Mouse (Mus musculus): ENCODE measurements around the gene Ppp1r18. TPM values are rescaled to one million over a fixed set of nuclear protein-coding genes. Genes with fewer than 3 reads are reported as not detected.
A peak's percentile ranks its signal among the peaks of the same experiment; 100 is the strongest.

Ppp1r18 gene
- polyA plus RNA-seq, 1 experiment from 2014 or later: 20.1 TPM

- Histone ChIP-seq H3K4me2 (ENCODE audit: low read depth, low read length) (peak overlapping the region; percentile 90), H3K27ac (ENCODE audit: low read length) (peak overlapping the region; percentile 94), H3K9ac (ENCODE audit: low read length) (peak overlapping the region; percentile 83), H3K4me3 (ENCODE audit: low read length) (peak overlapping the region; percentile 76), H3K4me1 (ENCODE audit: control insufficient read depth, insufficient read depth, low read length) (peaks cover 17% of the 10 kb centered on the region), H3K9me3 (replicated peaks; ENCODE audit: control insufficient read depth, low read length) (no peaks in the 10 kb centered on the region), H3K27me3 (ENCODE audit: control insufficient read depth, insufficient read depth, low read length) (no peaks in the 10 kb centered on the region), H3K36me3 (ENCODE audit: control insufficient read depth, insufficient read depth) (peaks cover 14% of the 10 kb centered on the region)
- WGBS: 17% methylated on average over 11 of the region's 11 CpGs
- ATAC-seq (replicated peaks; ENCODE audit: extremely low read depth, insufficient read depth, low FRiP score): no peak
These were observed 23.4 kb upstream of the Ppp1r18 start for GRCm38 (mm10) chr17:35842006-35842405.

DNA sequence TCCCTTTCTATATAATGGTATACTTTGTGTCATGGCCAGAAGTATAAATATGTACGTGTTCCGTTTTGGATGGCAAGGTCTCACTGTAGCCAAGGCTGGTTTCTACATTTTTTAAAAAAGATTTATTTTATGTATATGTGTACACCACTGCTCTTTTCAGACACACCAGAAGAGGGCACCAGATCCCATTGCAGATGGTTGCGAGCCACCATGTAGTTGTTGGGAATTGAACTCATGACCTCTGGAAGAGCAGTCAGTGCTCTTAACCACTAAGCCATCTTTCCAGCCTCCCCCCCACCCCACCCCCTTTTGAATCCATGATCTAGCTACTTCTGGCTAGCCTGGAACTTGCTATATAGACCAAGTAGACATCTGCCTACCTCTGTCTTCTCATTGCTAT is 21.9 kb upstream of the Ppp1r18 start:
- no peak overlapping the region for H3K4me2 ChIP-seq (ENCODE audit: low read depth, low read length)
- H3K9ac ChIP-seq (ENCODE audit: low read length): no peak overlapping the region
- H3K27ac ChIP-seq (ENCODE audit: low read length): no peak overlapping the region
- no peaks in the 10 kb centered on the region for H3K27me3 ChIP-seq (ENCODE audit: control insufficient read depth, insufficient read depth, low read length)
- peaks cover 28% of the 10 kb centered on the region for H3K36me3 ChIP-seq (ENCODE audit: control insufficient read depth, insufficient read depth)
- no peaks in the 10 kb centered on the region for H3K9me3 ChIP-seq (replicated peaks; ENCODE audit: control insufficient read depth, low read length)
- no peak overlapping the region for H3K4me3 ChIP-seq (ENCODE audit: low read length)
- ATAC-seq (replicated peaks; ENCODE audit: extremely low read depth, insufficient read depth, low FRiP score): no peak
- peaks cover 21% of the 10 kb centered on the region for H3K4me1 ChIP-seq (ENCODE audit: control insufficient read depth, insufficient read depth, low read length)
- WGBS: 93% methylated on average over 3 of the region's 3 CpGs

DNA sequence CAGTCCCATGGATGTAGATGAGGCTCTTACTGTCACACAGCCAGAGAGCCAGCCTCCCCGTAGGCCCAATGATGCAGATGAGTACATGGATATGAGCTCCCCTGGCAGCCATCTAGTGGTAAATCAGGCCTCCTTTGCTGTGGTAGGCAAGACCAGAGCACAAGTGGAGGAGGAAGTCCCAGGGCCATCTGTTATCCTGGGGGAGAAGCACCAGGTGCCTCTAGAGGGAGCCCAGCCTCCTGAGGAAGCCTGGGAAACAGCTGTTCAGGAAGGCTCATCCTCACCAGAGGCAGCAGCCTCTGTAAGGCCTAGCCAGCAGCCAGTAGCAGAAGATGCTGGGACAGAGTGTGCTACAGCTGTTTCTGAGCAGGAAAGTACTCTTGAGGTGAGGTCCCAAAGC is 17.3 kb upstream of the Ppp1r18 start:
- no peak overlapping the region for H3K4me2 ChIP-seq (ENCODE audit: low read depth, low read length)
- H3K9ac ChIP-seq (ENCODE audit: low read length): no peak overlapping the region
- WGBS: 46% methylated on average over 1 of the region's 1 CpGs
- no peaks in the 10 kb centered on the region for H3K27me3 ChIP-seq (ENCODE audit: control insufficient read depth, insufficient read depth, low read length)
- H3K4me3 ChIP-seq (ENCODE audit: low read length): no peak overlapping the region
- H3K36me3 ChIP-seq (ENCODE audit: control insufficient read depth, insufficient read depth): peaks cover 63% of the 10 kb centered on the region
- H3K9me3 ChIP-seq (replicated peaks; ENCODE audit: control insufficient read depth, low read length): no peaks in the 10 kb centered on the region
- ATAC-seq (replicated peaks; ENCODE audit: extremely low read depth, insufficient read depth, low FRiP score): no peak
- peaks cover 4% of the 10 kb centered on the region; the same call in 1 of the 2 replicates for H3K4me1 ChIP-seq (ENCODE audit: control insufficient read depth, insufficient read depth, low read length)
- no peak overlapping the region for H3K27ac ChIP-seq (ENCODE audit: low read length)

DNA sequence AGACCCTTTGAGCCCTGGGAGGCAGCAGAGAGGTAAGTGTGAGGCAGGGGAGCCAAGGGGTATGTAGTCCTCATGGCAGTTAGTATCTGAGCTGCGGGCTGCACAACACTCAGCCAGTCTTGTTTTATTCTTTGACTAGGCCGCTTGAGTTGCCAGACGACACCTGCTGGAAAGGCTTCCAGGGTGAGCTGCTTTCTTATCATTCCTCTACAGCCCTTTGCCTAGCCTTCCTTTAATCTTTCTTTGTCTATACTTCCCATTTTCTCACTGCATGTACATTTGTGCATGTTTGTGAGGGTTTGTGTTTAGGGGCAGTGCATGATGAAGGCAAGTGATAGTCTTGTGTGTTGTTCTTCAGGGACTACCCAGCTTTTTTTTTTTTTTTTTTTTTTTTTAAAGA is 14.4 kb upstream of the Ppp1r18 start:
- no peaks in the 10 kb centered on the region for H3K27me3 ChIP-seq (ENCODE audit: control insufficient read depth, insufficient read depth, low read length)
- peaks cover 4% of the 10 kb centered on the region; the same call in 1 of the 2 replicates for H3K4me1 ChIP-seq (ENCODE audit: control insufficient read depth, insufficient read depth, low read length)
- no peak overlapping the region for H3K9ac ChIP-seq (ENCODE audit: low read length)
- no peak for ATAC-seq (replicated peaks; ENCODE audit: extremely low read depth, insufficient read depth, low FRiP score)
- peaks cover 63% of the 10 kb centered on the region for H3K36me3 ChIP-seq (ENCODE audit: control insufficient read depth, insufficient read depth)
- no peaks in the 10 kb centered on the region for H3K9me3 ChIP-seq (replicated peaks; ENCODE audit: control insufficient read depth, low read length)
- H3K4me3 ChIP-seq (ENCODE audit: low read length): no peak overlapping the region
- no peak overlapping the region for H3K27ac ChIP-seq (ENCODE audit: low read length)
- H3K4me2 ChIP-seq (ENCODE audit: low read depth, low read length): no peak overlapping the region
- WGBS: 85% methylated on average over 3 of the region's 3 CpGs

DNA sequence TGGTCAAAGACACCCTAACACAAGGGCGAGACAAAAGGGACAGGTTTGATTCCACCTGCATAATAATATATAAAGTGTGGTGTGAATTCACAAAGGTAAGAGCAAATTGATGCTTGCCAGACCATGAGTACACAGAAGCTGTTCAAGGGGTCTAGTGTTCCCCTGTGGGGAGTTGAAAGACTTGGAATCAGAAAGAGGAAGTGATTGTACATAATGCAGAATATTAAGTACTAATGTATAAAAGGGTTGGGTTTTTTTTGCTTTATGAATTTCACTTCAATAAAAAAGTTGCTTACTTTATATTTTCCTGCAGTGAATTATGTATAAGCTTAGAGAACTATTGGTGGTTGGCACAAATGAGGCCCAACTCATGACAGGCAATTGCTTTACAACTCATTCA is 6.0 kb upstream of the Ppp1r18 start:
- WGBS: 95% methylated on average over 1 of the region's 1 CpGs
- peaks cover 16% of the 10 kb centered on the region for H3K36me3 ChIP-seq (ENCODE audit: control insufficient read depth, insufficient read depth)
- no peaks in the 10 kb centered on the region for H3K27me3 ChIP-seq (ENCODE audit: control insufficient read depth, insufficient read depth, low read length)
- no peaks in the 10 kb centered on the region for H3K9me3 ChIP-seq (replicated peaks; ENCODE audit: control insufficient read depth, low read length)
- peaks cover 9% of the 10 kb centered on the region for H3K4me1 ChIP-seq (ENCODE audit: control insufficient read depth, insufficient read depth, low read length)
- no peak for ATAC-seq (replicated peaks; ENCODE audit: extremely low read depth, insufficient read depth, low FRiP score)
- H3K4me3 ChIP-seq (ENCODE audit: low read length): no peak overlapping the region
- no peak overlapping the region for H3K27ac ChIP-seq (ENCODE audit: low read length)
- H3K9ac ChIP-seq (ENCODE audit: low read length): no peak overlapping the region
- H3K4me2 ChIP-seq (ENCODE audit: low read depth, low read length): no peak overlapping the region

- peaks cover 14% of the 10 kb centered on the region for H3K36me3 ChIP-seq (ENCODE audit: control insufficient read depth, insufficient read depth)
- H3K9ac ChIP-seq (ENCODE audit: low read length): no peak overlapping the region
- H3K4me2 ChIP-seq (ENCODE audit: low read depth, low read length): no peak overlapping the region
- 51% methylated on average over 2 of the region's 2 CpGs for WGBS
- no peaks in the 10 kb centered on the region for H3K9me3 ChIP-seq (replicated peaks; ENCODE audit: control insufficient read depth, low read length)
- H3K27me3 ChIP-seq (ENCODE audit: control insufficient read depth, insufficient read depth, low read length): no peaks in the 10 kb centered on the region
- H3K4me1 ChIP-seq (ENCODE audit: control insufficient read depth, insufficient read depth, low read length): peaks cover 11% of the 10 kb centered on the region
- no peak overlapping the region for H3K4me3 ChIP-seq (ENCODE audit: low read length)
- no peak overlapping the region for H3K27ac ChIP-seq (ENCODE audit: low read length)
- no peak for ATAC-seq (replicated peaks; ENCODE audit: extremely low read depth, insufficient read depth, low FRiP score)
These were observed 5.6 kb upstream of the Ppp1r18 start for GRCm38 (mm10) chr17:35859835-35860234.

GRCm38 (mm10) chr17:35860831-35861197 is 4.6 kb upstream of the Ppp1r18 start:
- Histone ChIP-seq H3K9ac (ENCODE audit: low read length) (peak overlapping the region; percentile 72), H3K4me2 (ENCODE audit: low read depth, low read length) (peak overlapping the region; percentile 66), H3K36me3 (ENCODE audit: control insufficient read depth, insufficient read depth) (peaks cover 14% of the 10 kb centered on the region), H3K27me3 (ENCODE audit: control insufficient read depth, insufficient read depth, low read length) (no peaks in the 10 kb centered on the region), H3K4me1 (ENCODE audit: control insufficient read depth, insufficient read depth, low read length) (peaks cover 15% of the 10 kb centered on the region), H3K27ac (ENCODE audit: low read length) (peak overlapping the region; percentile 94), H3K9me3 (replicated peaks; ENCODE audit: control insufficient read depth, low read length) (no peaks in the 10 kb centered on the region), H3K4me3 (ENCODE audit: low read length) (peak overlapping the region; percentile 79)
- WGBS: 6% methylated on average over 12 of the region's 12 CpGs
- ATAC-seq (replicated peaks; ENCODE audit: extremely low read depth, insufficient read depth, low FRiP score): no peak

- Histone ChIP-seq H3K4me3 (ENCODE audit: low read length) (peak within 1 kb of the TSS; percentile 79), H3K4me1 (ENCODE audit: control insufficient read depth, insufficient read depth, low read length) (peaks cover 15% of the 10 kb centered on the region), H3K27me3 (ENCODE audit: control insufficient read depth, insufficient read depth, low read length) (no peaks in the 10 kb centered on the region), H3K4me2 (ENCODE audit: low read depth, low read length) (peak within 1 kb of the TSS; percentile 66), H3K9me3 (replicated peaks; ENCODE audit: control insufficient read depth, low read length) (no peaks in the 10 kb centered on the region), H3K36me3 (ENCODE audit: control insufficient read depth, insufficient read depth) (peaks cover 14% of the 10 kb centered on the region), H3K27ac (ENCODE audit: low read length) (peak within 1 kb of the TSS; percentile 94), H3K9ac (ENCODE audit: low read length) (peak within 1 kb of the TSS; percentile 72)
- ATAC-seq (replicated peaks; ENCODE audit: extremely low read depth, insufficient read depth, low FRiP score): peak; percentile 89
- WGBS: 0% methylated on average over 47 of the region's 47 CpGs
These were observed 4.1 kb upstream of the Ppp1r18 start, which contains the start of gene Nrm for GRCm38 (mm10) chr17:35861198-35861857. Nrm (plus strand) TSS chr17:35861318.

DNA sequence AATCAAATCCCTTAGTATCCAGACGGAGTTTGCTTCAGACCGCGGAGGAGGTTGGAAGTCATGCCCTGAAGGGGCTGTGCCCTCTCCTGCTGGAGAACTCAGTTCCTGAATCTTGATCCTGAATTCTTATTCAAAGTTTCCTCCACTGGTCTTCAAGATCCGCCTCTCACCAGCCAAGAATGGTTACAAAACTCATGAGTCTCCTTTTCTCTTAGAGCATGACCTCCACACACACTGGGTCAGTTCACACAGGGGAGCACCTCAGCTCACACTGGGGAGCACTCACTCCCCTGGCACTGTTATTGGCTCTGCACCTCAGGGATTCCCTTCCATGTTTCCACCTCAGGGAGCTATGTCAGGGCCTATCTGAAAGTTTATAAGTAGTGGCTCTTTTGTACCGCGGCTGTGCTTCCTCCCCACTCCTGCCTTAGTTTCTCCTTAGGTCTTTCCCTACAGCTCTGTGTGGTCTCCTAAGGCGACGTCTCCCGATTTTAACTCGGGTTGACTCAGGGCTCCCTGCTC is 500 bp upstream of the Ppp1r18 start:
- H3K9me3 ChIP-seq (replicated peaks; ENCODE audit: control insufficient read depth, low read length): no peaks in the 10 kb centered on the region
- 28% methylated on average over 10 of the region's 10 CpGs for WGBS
- no peaks in the 10 kb centered on the region for H3K27me3 ChIP-seq (ENCODE audit: control insufficient read depth, insufficient read depth, low read length)
- H3K36me3 ChIP-seq (ENCODE audit: control insufficient read depth, insufficient read depth): peaks cover 4% of the 10 kb centered on the region; the same call in 1 of the 2 replicates
- peak overlapping the region; percentile 83 for H3K4me2 ChIP-seq (ENCODE audit: low read depth, low read length)
- H3K4me1 ChIP-seq (ENCODE audit: control insufficient read depth, insufficient read depth, low read length): peaks cover 37% of the 10 kb centered on the region
- peak overlapping the region; percentile 69 for H3K4me3 ChIP-seq (ENCODE audit: low read length)
- peak overlapping the region; percentile 96 for H3K27ac ChIP-seq (ENCODE audit: low read length)
- ATAC-seq (replicated peaks; ENCODE audit: extremely low read depth, insufficient read depth, low FRiP score): no peak
- H3K9ac ChIP-seq (ENCODE audit: low read length): peak overlapping the region; percentile 73

All from heart, embryonic 16.5 days (tissue).